Mouse (Mus musculus) thymus, adult 18-20 months (tissue): ENCODE data around the gene Gm20772.
"Not testable (repeated sequence)": the region's sequence is repeated elsewhere in the genome, so short reads cannot be mapped to it uniquely, and the experiment has no call there.

Experiments
- DNase-seq, 2 experiments: peaks; one replicate each; pipeline ENCODE4 v3.0.0; 2022; ENCODE audit warnings: mixed read lengths in 2 of 2

Gm20772 gene

DNA sequence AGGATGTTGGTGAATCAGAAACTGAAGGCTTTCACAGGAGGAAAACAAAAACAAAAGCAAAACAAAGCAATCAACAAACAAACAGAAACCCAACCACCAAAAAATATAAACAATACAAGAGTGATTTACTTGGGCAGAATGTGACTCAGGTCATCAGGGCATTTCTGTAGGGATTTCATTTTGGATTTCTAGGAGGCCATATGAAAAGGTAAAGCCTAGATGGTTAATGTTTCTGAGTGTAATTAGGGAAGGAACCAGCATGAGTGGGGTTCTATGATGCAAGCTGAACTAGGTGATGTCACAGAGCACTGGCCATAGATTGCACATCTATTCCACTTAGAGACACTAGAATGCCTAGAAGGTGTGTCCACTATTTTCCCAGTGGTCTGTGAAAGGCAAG is at the start of gene Gm20772, which contains the start of gene Gm20831:
TSS of gene Gm20772 (plus strand) at position 301 of the 400 bp plus-strand sequence.
TSS of gene Gm20831 (plus strand) at position 301 of the 400 bp plus-strand sequence.
- not testable (repeated sequence) for DNase-seq

DNA sequence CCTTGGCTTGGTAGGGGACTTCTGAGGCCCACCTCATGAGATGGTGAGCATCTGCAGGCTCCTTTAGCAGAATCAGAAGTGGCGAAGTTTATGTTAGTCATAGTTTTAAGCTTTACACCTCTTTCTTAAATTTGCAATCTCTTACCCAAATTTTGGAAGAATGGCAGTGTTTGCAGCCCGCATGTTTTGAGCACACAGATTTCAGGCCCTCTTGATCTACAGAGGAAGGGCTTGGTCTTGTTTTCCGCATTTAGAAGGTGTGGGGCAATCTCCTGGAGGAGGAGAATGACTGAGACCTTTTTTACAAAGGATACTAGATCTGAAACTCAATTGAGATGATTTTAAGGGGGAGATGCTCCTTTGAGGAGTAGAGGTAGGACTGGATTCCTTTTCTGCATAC is 28.4 kb upstream of the Gm20772 start, which contains the start of gene Gm21904:
TSS of gene Gm21904 (minus strand) at position 101 of the 400 bp plus-strand sequence.
- DNase-seq = not testable (repeated sequence)
